Mouse (Mus musculus) ovary, postnatal 36 days (tissue): ENCODE measurements at regions not wholly inside any gene's neighbourhood (a gene's known extent, or its start where the extent isn't known, plus 50 kb on each side); places are given as distances from the start of the nearest gene placed in this dataset.

Experiments used
- DNase-seq: peaks from one replicate; pipeline ENCODE4 v3.0.0; 2022; ENCODE audit warnings: low spot score, mixed read lengths

- no peak for DNase-seq
Measured at GRCm38 (mm10) chr19:55985518-55985917, 243.9 kb downstream of the Tcf7l2 start.

DNA sequence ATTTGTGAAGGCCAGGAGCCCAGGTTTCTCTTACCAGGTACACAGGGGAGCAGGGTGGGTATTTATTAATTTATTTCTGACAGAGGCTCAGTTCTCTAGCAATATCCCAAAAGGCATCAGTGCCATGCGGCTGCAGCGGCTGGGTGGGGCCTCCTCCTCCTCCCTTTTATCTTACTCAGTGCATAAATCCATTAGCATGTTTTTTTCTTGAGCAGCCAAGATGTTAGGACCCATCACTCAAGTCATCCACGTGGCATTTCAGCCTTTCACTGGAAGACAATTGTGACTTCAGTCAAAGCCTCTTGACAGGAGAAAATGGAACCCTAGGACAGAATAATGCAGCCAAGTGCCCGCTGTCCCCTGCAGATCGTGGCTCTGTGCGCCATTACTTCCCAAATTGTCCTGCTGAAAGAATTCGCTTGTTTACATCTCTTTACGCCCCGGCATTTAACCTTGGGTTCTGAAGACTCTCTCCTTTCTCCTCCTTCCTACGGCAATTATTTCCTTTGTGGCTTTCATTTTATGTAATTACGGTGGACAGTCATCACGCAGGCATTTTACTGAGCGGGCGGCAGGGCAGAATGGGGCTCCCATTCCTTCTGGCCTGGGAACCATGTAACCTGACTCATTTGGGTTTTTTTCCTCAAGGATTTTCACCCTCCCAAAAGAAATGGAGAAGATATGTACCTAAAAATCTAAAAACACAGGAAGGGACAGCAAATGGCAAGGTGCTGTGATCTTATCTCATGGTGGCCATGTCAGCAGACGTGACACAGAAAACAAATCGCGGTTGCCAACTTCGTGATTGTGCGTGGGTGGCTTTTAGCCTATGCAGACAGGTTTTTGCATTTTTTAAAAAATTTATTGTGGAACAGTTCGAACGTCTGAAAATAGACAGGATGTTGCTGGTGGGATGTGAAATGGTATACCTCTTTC lies 250.4 kb downstream of the Tcf7l2 start:
- no peak for DNase-seq

DNA sequence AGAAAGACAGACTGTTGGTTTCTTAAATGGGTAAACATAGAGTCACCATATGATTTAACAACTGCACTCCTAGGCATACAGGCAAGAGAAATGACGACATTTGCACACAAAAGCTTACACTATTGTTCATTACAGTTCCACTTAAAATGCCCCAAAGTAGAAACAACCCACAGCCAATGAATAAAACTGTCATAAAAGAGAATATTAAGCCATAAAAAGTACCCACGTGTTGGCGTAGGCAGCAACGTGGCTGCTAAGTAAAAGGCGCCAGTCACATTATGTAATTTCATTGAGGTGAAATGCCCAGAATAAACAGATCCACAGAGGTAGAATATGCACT lies 251.1 kb downstream of the Tcf7l2 start:
- DNase-seq = no peak

DNA sequence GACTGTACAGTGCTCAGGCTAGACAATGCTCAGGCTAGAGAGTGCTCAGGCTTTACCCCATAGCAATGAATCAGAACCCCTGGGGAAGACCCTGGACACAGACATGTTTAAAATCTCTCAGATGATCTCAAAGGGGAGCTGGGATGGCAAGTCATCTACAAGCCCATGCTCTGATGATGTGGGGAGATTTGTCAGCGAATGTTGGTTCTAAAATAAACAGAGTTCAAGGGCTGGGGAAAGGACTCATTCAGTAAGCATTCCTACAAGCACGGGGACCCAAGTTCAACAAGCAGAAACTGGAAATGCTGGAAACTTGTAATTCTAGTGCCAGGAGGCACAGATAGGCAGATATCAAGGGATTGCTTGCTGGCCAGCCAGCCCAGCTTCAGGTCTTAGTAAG lies 254.1 kb downstream of the Tcf7l2 start:
- DNase-seq = no peak

GRCm38 (mm10) chr19:55998454-55999180 lies 257.0 kb downstream of the Tcf7l2 start:
- no peak for DNase-seq

GRCm38 (mm10) chr19:55999409-55999808 lies 257.8 kb downstream of the Tcf7l2 start:
- no peak for DNase-seq

- no peak for DNase-seq
Measured at GRCm38 (mm10) chr19:56001428-56001827, 259.8 kb downstream of the Tcf7l2 start.

- DNase-seq = no peak
Measured at GRCm38 (mm10) chr19:56005886-56006285, 264.3 kb downstream of the Tcf7l2 start.

- DNase-seq = no peak
Measured at GRCm38 (mm10) chr19:56007433-56007832, 265.8 kb downstream of the Tcf7l2 start.

- no peak for DNase-seq
Measured at GRCm38 (mm10) chr19:56010766-56011165, 269.1 kb downstream of the Tcf7l2 start.

DNA sequence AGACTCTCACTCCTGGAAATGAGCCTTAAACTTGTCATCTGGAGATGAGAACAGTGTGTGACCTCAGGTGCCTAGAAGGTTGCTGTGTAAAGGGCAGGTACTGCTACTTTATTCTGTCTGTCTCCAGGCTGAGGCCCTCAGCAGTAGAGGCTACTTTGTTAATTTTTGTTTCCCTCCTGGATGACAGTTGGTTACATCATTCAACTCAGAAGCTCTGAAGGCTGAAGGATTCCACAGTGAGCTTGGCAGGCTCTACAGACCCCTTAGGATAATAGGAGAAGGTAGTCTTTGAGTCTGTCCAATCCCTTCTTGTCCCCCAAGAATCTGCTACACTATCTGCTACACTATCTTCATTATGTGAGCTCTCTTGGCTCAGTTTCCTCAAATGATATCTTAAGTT lies 269.7 kb downstream of the Tcf7l2 start:
- no peak for DNase-seq

DNA sequence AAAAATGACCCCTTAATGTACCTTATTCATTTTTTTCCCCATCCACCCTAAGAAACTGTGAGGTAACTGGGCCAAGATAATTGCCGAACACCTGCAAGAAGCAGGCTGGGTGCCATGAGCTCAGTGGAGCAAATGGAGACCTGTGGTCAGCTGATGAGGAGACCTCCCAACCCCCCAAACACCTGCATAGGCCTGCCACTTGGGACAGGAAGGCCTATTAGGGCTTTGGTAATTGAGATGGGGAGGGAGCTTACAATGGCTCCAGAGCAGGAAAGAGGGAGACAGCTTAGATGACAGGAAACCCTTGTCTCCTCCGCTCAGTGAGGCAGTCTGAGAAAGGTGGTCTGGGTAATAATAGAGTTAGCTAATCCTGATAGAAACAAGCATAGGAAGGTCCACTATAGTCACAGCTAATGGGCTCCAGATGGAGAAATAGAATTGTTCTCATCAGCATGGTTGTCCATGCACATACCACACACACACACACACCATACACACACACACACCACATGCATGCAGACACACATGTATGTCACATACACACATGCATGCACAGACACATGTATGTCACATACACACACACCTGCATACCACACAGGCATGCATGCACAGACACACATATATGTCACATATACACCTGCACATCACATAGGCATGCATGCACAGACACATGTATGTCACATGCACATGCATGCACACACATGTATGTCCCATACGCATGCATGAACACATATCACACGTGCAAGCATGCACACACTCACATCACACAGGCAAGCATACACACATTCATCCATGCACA lies 270.2 kb upstream of the Habp2 start:
- DNase-seq = no peak

GRCm38 (mm10) chr19:56017524-56017923 lies 269.4 kb upstream of the Habp2 start:
- no peak for DNase-seq

DNA sequence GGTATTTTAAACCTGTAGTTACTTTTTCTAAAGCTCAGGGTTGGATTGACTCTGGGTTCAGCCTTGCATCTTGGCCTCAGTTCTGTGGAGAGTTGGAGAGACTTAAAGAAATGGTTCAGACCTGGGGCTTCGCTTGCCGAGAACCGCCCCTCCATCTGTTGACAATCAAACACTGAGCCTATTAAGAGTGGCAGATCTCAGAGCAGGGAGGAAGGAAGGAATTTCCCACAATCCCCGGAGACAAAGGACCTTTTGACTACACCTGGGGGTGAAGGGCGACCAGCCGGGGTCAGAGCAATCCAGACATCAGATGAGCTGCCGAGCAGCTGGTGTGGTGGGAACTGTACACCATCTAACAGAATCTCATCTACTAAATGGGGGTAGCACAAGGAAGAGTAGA lies 267.8 kb upstream of the Habp2 start:
- DNase-seq = no peak

- DNase-seq = no peak
Measured at GRCm38 (mm10) chr19:56022348-56022747, 264.6 kb upstream of the Habp2 start.

DNA sequence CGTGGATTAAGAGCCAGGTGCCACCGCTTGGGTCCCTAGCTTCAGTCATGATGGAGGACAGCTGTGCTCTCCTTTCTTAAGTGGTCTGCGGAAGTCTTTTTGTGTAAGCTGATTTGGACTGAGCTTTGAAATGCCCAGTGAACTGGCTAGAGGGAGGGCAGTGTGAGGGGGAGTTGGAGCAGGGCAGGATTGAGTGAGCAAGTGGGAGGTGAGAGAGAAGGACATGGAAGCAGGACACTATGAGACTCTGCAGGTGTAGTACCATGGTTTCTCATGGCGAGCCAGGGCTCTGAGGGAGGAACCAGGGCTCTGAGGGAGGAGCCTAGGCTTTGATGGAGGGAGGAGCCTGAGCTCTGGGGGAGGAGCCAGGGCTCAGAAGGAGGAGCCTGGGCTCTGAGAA lies 262.3 kb upstream of the Habp2 start:
- no peak for DNase-seq

- peak; percentile 17 for DNase-seq
Measured at GRCm38 (mm10) chr19:56029428-56030281, 257.3 kb upstream of the Habp2 start.

- DNase-seq = no peak
Measured at GRCm38 (mm10) chr19:56030401-56030925, 256.5 kb upstream of the Habp2 start.

DNA sequence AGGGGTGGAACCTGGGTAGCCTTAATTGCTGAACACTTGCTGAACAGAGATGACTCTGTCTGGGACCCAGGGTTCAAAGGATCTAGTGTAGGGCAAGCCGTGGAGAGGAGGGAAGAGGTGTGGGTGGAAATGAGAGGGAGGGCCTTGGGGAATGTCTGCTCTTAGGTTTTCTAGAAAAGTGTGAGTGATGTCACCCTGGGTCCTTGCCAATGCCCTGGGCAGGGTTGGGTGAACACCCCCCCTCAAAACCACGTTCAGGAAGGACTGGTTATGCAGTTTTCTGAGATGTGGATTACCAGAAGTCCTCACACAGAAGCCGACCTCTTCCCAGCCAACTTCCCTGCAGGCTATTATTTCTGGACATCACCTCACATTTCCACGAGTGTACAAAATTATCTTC lies 252.4 kb upstream of the Habp2 start:
- no peak for DNase-seq

DNA sequence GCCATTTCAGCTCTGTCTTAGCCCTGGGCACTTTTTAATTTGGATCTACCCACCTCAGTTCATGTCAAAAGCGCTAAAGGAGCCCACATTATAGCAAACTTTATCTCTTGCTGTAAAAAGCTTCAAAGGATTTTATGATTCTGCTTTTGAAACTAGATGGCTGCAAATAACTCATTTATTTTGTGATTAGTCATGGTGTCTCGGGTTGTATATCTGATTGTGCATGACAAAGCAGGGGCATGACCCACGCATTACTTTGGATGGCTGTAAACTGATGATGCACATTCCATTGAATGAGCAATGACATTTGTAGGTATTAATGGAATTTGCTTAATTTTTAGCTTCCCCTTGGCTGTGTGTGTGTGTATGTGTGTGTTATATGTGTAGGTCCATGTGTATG lies 249.4 kb upstream of the Habp2 start:
- no peak for DNase-seq
